Comparison of ENCODE assay signal across 16 mouse cellular contexts in the genomic region with DNA sequence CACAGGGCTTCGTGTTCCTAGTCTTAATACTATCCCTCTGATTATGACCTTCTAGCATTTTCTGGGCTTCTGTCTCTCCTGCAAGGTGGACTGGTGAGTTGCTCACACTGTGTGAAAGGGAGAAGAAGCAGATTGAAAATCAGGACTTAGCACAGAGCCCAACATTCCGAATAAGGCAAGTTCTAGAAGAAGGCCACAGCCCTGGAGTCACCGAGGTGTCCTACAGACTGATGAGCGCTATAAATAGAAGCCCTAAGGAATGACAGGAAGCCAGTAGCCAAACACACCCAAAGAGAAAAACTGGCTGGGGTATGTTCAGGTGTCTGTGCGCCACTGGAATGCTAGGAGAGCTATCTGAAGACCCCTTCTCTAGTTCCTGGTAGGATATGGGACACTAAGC.
"Had no signal": no experiment of that assay in that cellular context is flagged by ENCODE, and none has a peak within 500 bp of the region (broad histone marks: within the 10 kb centered on the region; RNA-seq: fewer than 3 reads in every experiment).

No protein-coding gene starts in this region.

- H3K4me3 ChIP-seq: left cerebral cortex, adult 2 months; limb, embryonic 10.5 days; liver, embryonic 15.5 days; megakaryocyte, embryonic 14.5 days; midbrain, embryonic 15.5 days; neural tube, embryonic 12.5 days had no signal

- H3K4me2 ChIP-seq: liver, embryonic 11.5 days; liver, embryonic 15.5 days; lung, embryonic 14.5 days; midbrain, embryonic 11.5 days; midbrain, embryonic 15.5 days; neural tube, embryonic 12.5 days had no signal

- H3K27ac ChIP-seq: left cerebral cortex, adult 2 months; limb, embryonic 10.5 days; liver, embryonic 15.5 days; macrophage; midbrain, embryonic 15.5 days; neural tube, embryonic 12.5 days had no signal

- ATAC-seq: midbrain, embryonic 15.5 days had no signal

- H3K27me3 ChIP-seq: liver, embryonic 15.5 days; megakaryocyte, embryonic 14.5 days; midbrain, embryonic 15.5 days; neural tube, embryonic 12.5 days had no signal

- H3K9ac ChIP-seq: liver, embryonic 15.5 days; lung, embryonic 14.5 days; midbrain, embryonic 15.5 days; neural tube, embryonic 12.5 days had no signal

- H3K4me1 ChIP-seq: limb, embryonic 10.5 days; liver, embryonic 15.5 days; neural tube, embryonic 12.5 days had no signal

- DNase-seq: kidney, postnatal 14 days; lung, embryonic 14.5 days; lung, postnatal 14 days; right cerebral cortex, postnatal 4 days; spleen, adult 18-20 months; thymus, adult 18-20 months; thymus, postnatal 14 days had no signal

- H3K36me3 ChIP-seq: limb, embryonic 10.5 days; liver, embryonic 15.5 days; midbrain, embryonic 15.5 days; neural tube, embryonic 12.5 days had no signal

- H3K9me3 ChIP-seq: limb, embryonic 10.5 days; liver, embryonic 15.5 days; megakaryocyte, embryonic 14.5 days; midbrain, embryonic 15.5 days; neural tube, embryonic 12.5 days had no signal
